ENCODE assay signal across 9 mouse cellular contexts in the genomic region with DNA sequence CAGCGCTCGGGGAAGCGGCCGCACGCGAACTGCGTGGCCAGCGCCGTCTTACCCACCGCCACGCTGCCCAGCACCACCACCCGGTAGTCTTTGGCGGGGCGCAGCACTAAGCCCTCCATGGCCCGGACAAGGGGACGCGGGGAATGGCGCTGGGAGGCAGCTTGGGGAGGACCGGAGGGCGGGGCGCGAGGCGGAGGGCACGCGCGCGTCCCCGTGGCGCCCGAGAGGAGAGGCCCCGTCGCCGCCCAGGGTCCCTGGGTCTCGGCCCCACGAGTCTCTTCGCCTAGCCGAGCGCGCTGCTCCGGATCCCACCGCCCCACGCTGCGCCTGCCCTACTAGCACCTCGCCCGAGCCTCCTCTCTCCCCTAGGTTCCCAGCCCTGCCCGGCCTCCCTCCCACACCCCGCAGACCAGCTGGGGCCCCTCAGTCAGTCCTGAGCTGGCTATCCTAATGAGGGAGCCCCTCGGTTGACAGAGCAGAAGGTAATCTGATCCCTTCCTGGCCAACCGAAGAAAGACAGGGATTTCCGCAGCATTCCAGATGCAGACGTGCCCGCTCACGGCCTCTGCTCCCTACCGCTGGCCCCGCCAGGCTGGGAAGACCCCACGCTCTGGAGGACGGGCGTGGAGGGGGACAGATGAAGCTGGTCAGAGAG. TPM values are rescaled to one million over a fixed set of nuclear protein-coding genes. Genes with fewer than 3 reads are reported as not detected.
DNase-seq lines count a peak whose midpoint lies in the region; TF ChIP-seq lines count a peak whose summit lies in the region.
"Had no signal": no experiment of that assay in that cellular context is flagged by ENCODE, and none has a peak within 500 bp of the region (broad histone marks: within the 10 kb centered on the region; RNA-seq: fewer than 3 reads in every experiment).

A gene (minus strand): TSS at position 172 of the 655 bp plus-strand sequence.

- TF ChIP-seq CTCF in layer of hippocampus, adult 2 months (conservative IDR thresholded peaks at IDR 0.05): no peak

- no peaks in the 10 kb centered on the region for H3K9me3 ChIP-seq in heart, embryonic 10.5 days

- H3K4me2 ChIP-seq in myocyte (ENCODE audit: low read depth): peak within 1 kb of the TSS; percentile 86

- H3K4me3 ChIP-seq in layer of hippocampus, adult 2 months: peak within 1 kb of the TSS; percentile 52
- peak within 1 kb of the TSS; percentile 68 for H3K4me3 ChIP-seq in heart, embryonic 10.5 days
- H3K4me3 ChIP-seq in myocyte: no peak within 1 kb of the TSS

- peaks cover 89% of the 10 kb centered on the region for H3K27me3 ChIP-seq in heart, embryonic 10.5 days (ENCODE audit: insufficient read depth, poor library complexity, severe bottlenecking)
- H3K27me3 ChIP-seq in myocyte (ENCODE audit: control insufficient read depth, insufficient read depth, insufficient read length): peaks cover 28% of the 10 kb centered on the region

- peak within 1 kb of the TSS; percentile 67 for H3K27ac ChIP-seq in layer of hippocampus, adult 2 months
- peak within 1 kb of the TSS; percentile 85 for H3K27ac ChIP-seq in heart, embryonic 10.5 days
- H3K27ac ChIP-seq: macrophage had no signal

- H3K79me2 ChIP-seq in myocyte (ENCODE audit: control insufficient read depth, insufficient read depth): no peaks in the 10 kb centered on the region

- TF ChIP-seq POLR2A in myocyte (IDR thresholded peaks at IDR 0.05; ENCODE audit: insufficient read length, low read depth): no peak

- DNase-seq in layer of hippocampus, adult 2 months (ENCODE audit: low spot score in 2 of 2): no peak
- DNase-seq in layer of hippocampus, postnatal 14 days (ENCODE audit: low spot score in 2 of 2): no peak
- DNase-seq in adrenal gland, postnatal 36 days: peak; percentile 44
- DNase-seq in heart, embryonic 10.5 days (ENCODE audit: low spot score): no peak
- DNase-seq in kidney, postnatal 25 days: peak; percentile 24 to 50
- no peak for DNase-seq in T-cell, adult 2 months (ENCODE audit: low spot score)
- no peak for DNase-seq in cerebellum, adult 9-11 months

- WGBS in heart, embryonic 10.5 days: under 1% methylated on average over 57 of the region's 58 CpGs

- H3K36me3 ChIP-seq in heart, embryonic 10.5 days: no peaks in the 10 kb centered on the region
- H3K36me3 ChIP-seq in myocyte (ENCODE audit: control insufficient read depth, insufficient read depth): no peaks in the 10 kb centered on the region

- H3K4me1 ChIP-seq in heart, embryonic 10.5 days: peaks cover 22% of the 10 kb centered on the region

- H3ac ChIP-seq in myocyte (ENCODE audit: control insufficient read depth, insufficient read length): no peak within 1 kb of the TSS

TF ChIP-seq in myocyte, 11 proteins besides CTCF, POLR2A, EP300 and RAD21:
- no peak for TF ChIP-seq TCF3 (IDR thresholded peaks at IDR 0.05; ENCODE audit: insufficient read length, low read depth)
- peak in 1 of 3 experiments; percentile 7 for TF ChIP-seq MYOD1 (IDR thresholded peaks at IDR 0.05; ENCODE audit: control insufficient read depth in 1 of 3, insufficient read length in 2 of 3, low read depth in 2 of 3)

RNA-seq across cellular contexts. Expression of the gene that starts here (rescaled TPM):
- 1 to 10 TPM; 5.2 to 6.1 TPM for total RNA-seq in layer of hippocampus, adult 2 months (2021)
- 1 to 10 TPM; 5.2 to 6.3 TPM for total RNA-seq in layer of hippocampus, postnatal 14 days (2021)
- under 1 TPM in 1 of 2 experiments, not detected in 1; 0.53 TPM for total RNA-seq in adrenal gland, postnatal 36 days (2021)
- 4.6 and 15.2 TPM in 2 replicates for polyA plus RNA-seq in heart, embryonic 10.5 days (2016; fragmentation: Nextera tagmentation; extraction: Ambion mirVana)
- polyA plus RNA-seq in myocyte (2012; fragmentation: generic; extraction: Trizol): 1.5 TPM
- polyA plus RNA-seq: macrophage had no signal

Comparison
In these comparisons a context has a peak if more than half of its experiments do, and no peak if none do; other contexts are left out.
1. RNA of the gene that starts here (total RNA-seq): 5.2 to 6.3 TPM in layer of hippocampus, postnatal 14 days and 5.2 to 6.1 TPM in layer of hippocampus, adult 2 months; 0.53 TPM in adrenal gland, postnatal 36 days; every median in the first group is over 4 times any median in the second.
2. Peak in DNase-seq in adrenal gland, postnatal 36 days; RNA of the gene not detected or under 1 TPM.
3. DNase-seq: peak in kidney, postnatal 25 days (2 of 2); none in layer of hippocampus, adult 2 months (0 of 2), layer of hippocampus, postnatal 14 days (0 of 2), heart, embryonic 10.5 days (single experiment), T-cell, adult 2 months (single experiment) and cerebellum, adult 9-11 months (single experiment).